Mouse (Mus musculus): Measurements from ENCODE around the gene Cacna1c. TPM values are rescaled to one million over a fixed set of nuclear protein-coding genes. Genes with fewer than 3 reads are reported as not detected.

The Cacna1c gene
- polyA plus RNA-seq, 1 experiment from 2014 or later, result 4.8 TPM

DNA sequence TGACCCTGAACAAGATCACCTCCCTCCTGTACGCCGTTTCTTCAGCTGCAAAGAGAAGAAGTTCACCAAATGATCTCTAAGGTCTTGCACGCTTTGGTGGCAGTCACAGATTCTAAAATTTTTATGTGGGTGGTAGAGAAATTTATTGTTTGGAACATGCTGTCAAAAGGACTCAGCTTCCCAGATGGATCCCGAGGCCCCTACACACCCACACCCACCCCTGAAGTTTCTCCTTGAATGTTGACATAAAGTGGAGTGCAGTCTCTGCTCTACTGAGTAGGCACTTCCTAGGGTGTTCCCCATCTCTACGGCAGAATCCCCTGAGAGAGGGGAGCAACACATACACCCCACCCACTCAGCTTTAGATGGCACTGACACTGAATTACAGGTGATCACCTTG is 127.1 kb downstream of the Cacna1c start:
- Histone ChIP-seq H3K9me3 (ENCODE audit: low read length) (no peaks in the 10 kb centered on the region), H3K27me3 (replicated peaks; ENCODE audit: insufficient read depth, low read length) (no peaks in the 10 kb centered on the region), H3K9ac (replicated peaks; ENCODE audit: low read depth) (no peak overlapping the region), H3K4me2 (replicated peaks; ENCODE audit: low read depth, low read length) (no peak overlapping the region), H3K36me3 (ENCODE audit: insufficient read depth, low read length) (no peaks in the 10 kb centered on the region), H3K27ac (ENCODE audit: low read length) (no peak overlapping the region), H3K4me3 (ENCODE audit: low read depth, low read length) (no peak overlapping the region), H3K4me1 (ENCODE audit: insufficient read depth, low read depth, low read length) (no peaks in the 10 kb centered on the region)
- 55% methylated on average over 5 of the region's 5 CpGs for WGBS
- DNase-seq (ENCODE audit: low spot score), result no peak
- TF ChIP-seq CTCF (IDR thresholded peaks at IDR 0.05) (no peak), EP300 (IDR thresholded peaks at IDR 0.05) (no peak)
- no peak for ATAC-seq

DNA sequence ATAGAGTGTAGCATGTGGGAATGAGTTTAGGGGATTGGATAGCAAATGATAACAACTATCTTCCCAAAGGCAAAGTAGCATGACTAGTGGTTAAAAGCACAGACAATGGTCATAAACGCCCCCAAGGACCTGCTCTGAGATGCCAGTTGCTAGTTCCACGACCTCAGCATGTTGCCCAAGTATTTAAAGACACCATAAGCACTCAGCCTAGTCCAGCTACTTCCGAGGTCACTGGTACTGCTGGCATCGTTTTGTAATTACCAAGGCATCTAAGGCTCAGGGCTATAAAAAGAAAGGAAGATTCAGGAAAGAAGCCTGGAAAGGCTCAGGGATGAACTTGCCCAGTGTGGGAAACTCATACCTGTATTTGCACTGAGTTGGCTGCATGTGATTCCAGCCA is 127.6 kb downstream of the Cacna1c start:
- TF ChIP-seq EP300 (IDR thresholded peaks at IDR 0.05) (no peak), CTCF (IDR thresholded peaks at IDR 0.05) (no peak)

DNA sequence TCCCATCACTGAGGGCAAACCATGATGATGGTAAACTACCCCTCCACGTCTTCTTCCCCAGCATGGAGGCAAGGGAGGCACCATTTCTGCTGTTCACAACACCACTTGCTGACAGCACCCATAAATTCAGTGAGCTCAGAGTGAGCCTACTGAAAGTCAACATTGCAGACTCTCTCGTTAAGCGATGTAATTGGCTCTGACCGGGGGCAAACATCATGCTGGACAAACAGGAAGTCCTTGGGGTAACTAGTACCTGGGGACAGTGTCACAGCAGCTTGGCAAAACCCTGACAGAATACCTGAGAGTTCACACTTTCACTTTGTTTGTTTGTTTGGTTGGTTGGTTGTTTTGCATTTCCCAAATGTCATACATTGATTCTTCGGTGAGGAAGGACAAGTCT is 131.3 kb downstream of the Cacna1c start:
- H3K4me3 ChIP-seq (ENCODE audit: low read depth, low read length), result no peak overlapping the region
- no peak for DNase-seq (ENCODE audit: low spot score)
- H3K27me3 ChIP-seq (replicated peaks; ENCODE audit: insufficient read depth, low read length), result no peaks in the 10 kb centered on the region
- H3K27ac ChIP-seq (ENCODE audit: low read length), result no peak overlapping the region
- TF ChIP-seq EP300 (IDR thresholded peaks at IDR 0.05) (no peak), CTCF (IDR thresholded peaks at IDR 0.05) (no peak)
- no peak overlapping the region for H3K4me2 ChIP-seq (replicated peaks; ENCODE audit: low read depth, low read length)
- no peaks in the 10 kb centered on the region for H3K36me3 ChIP-seq (ENCODE audit: insufficient read depth, low read length)
- peaks cover 5% of the 10 kb centered on the region; the same call in 1 of the 2 replicates for H3K4me1 ChIP-seq (ENCODE audit: insufficient read depth, low read depth, low read length)
- H3K9me3 ChIP-seq (ENCODE audit: low read length), result no peaks in the 10 kb centered on the region
- no peak for ATAC-seq
- H3K9ac ChIP-seq (replicated peaks; ENCODE audit: low read depth), result no peak overlapping the region
- 67% methylated on average over 5 of the region's 5 CpGs for WGBS

More for the DNA sequence above, 127.6 kb downstream of the Cacna1c start:
- H3K27me3 ChIP-seq (replicated peaks; ENCODE audit: insufficient read depth, low read length), result no peaks in the 10 kb centered on the region
- DNase-seq (ENCODE audit: low spot score), result no peak
- no peaks in the 10 kb centered on the region for H3K36me3 ChIP-seq (ENCODE audit: insufficient read depth, low read length)
- H3K9ac ChIP-seq (replicated peaks; ENCODE audit: low read depth), result no peak overlapping the region
- H3K4me3 ChIP-seq (ENCODE audit: low read depth, low read length), result no peak overlapping the region
- no peak overlapping the region for H3K4me2 ChIP-seq (replicated peaks; ENCODE audit: low read depth, low read length)
- H3K9me3 ChIP-seq (ENCODE audit: low read length), result no peaks in the 10 kb centered on the region
- ATAC-seq, result no peak
- no peak overlapping the region for H3K27ac ChIP-seq (ENCODE audit: low read length)
- H3K4me1 ChIP-seq (ENCODE audit: insufficient read depth, low read depth, low read length), result no peaks in the 10 kb centered on the region
- WGBS, result 79% methylated on average over 4 of the region's 4 CpGs

DNA sequence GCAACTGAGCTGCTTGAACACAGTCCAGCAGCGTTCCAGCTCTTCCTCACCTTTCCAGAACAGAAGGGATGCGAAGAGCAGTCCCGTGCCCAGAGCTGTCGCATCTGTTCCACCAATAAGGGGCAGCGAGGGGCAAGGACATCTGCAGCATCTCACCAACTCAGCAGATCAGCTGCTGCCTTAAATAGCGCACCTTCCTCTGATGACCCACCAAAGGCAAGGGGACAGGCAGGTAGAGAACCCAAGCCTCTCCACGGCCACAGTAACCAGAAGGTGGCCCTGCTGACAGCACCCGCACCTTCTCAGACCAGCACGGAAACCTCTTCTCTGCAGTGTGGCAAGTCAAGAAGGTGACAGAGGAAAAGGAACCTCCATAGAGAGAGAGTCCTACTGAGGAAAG is 131.8 kb downstream of the Cacna1c start:
- no peaks in the 10 kb centered on the region for H3K36me3 ChIP-seq (ENCODE audit: insufficient read depth, low read length)
- H3K4me1 ChIP-seq (ENCODE audit: insufficient read depth, low read depth, low read length), result peaks cover 5% of the 10 kb centered on the region; the same call in 1 of the 2 replicates
- no peak overlapping the region for H3K4me3 ChIP-seq (ENCODE audit: low read depth, low read length)
- no peaks in the 10 kb centered on the region for H3K27me3 ChIP-seq (replicated peaks; ENCODE audit: insufficient read depth, low read length)
- TF ChIP-seq EP300 (IDR thresholded peaks at IDR 0.05), result no peak
- TF ChIP-seq CTCF (IDR thresholded peaks at IDR 0.05), result no peak
- H3K27ac ChIP-seq (ENCODE audit: low read length), result no peak overlapping the region
- no peak overlapping the region for H3K4me2 ChIP-seq (replicated peaks; ENCODE audit: low read depth, low read length)
- no peaks in the 10 kb centered on the region for H3K9me3 ChIP-seq (ENCODE audit: low read length)
- DNase-seq (ENCODE audit: low spot score), result no peak
- 78% methylated on average over 9 of the region's 9 CpGs for WGBS
- no peak for ATAC-seq
- no peak overlapping the region for H3K9ac ChIP-seq (replicated peaks; ENCODE audit: low read depth)

DNA sequence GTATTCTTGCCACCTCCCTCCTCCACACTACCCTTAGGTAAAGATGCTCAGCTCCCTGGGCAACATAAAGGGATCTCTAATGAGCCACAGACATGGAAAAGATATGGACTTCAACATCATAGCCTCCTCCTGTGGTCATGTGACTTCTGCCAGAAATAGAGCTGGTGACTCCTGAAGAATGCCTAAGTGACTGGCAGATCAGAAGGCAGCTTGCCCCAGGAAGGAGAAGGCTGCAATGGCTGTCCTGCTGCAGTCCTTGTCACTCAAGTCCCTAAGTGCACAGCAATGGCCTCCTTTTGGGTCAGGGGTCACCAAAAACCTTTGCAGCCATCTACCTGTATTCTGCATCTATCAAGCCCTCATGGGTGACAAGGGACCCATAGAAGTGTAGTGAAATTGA is 133.5 kb downstream of the Cacna1c start:
- H3K27me3 ChIP-seq (replicated peaks; ENCODE audit: insufficient read depth, low read length), result no peaks in the 10 kb centered on the region
- H3K27ac ChIP-seq (ENCODE audit: low read length), result no peak overlapping the region
- TF ChIP-seq CTCF (IDR thresholded peaks at IDR 0.05) (no peak), EP300 (IDR thresholded peaks at IDR 0.05) (no peak)
- H3K4me2 ChIP-seq (replicated peaks; ENCODE audit: low read depth, low read length), result no peak overlapping the region
- no peaks in the 10 kb centered on the region for H3K9me3 ChIP-seq (ENCODE audit: low read length)
- H3K9ac ChIP-seq (replicated peaks; ENCODE audit: low read depth), result no peak overlapping the region
- ATAC-seq, result no peak
- no peaks in the 10 kb centered on the region for H3K36me3 ChIP-seq (ENCODE audit: insufficient read depth, low read length)
- peaks cover 5% of the 10 kb centered on the region; the same call in 1 of the 2 replicates for H3K4me1 ChIP-seq (ENCODE audit: insufficient read depth, low read depth, low read length)
- H3K4me3 ChIP-seq (ENCODE audit: low read depth, low read length), result no peak overlapping the region
- no peak for DNase-seq (ENCODE audit: low spot score)

DNA sequence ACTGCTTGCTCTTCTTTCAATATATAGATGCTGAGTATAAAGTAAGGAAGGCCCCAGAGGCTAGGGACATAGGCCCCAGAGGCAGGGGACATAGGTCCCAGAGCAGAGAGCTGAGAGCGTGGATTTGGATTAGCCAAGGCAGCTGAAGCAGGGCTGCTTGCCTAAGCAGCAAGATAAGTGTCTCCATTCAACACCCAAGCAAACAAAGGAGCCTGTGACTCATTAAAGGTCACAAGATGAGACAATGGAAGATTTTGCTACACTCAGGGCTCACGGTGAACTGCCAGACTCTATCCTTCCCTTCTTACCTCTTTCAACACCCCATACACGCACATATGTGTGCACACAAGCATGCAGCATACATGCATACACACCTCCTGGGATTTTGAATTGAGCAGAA is 137.3 kb downstream of the Cacna1c start:
- H3K9ac ChIP-seq (replicated peaks; ENCODE audit: low read depth), result no peak overlapping the region
- H3K27me3 ChIP-seq (replicated peaks; ENCODE audit: insufficient read depth, low read length), result no peaks in the 10 kb centered on the region
- H3K9me3 ChIP-seq (ENCODE audit: low read length), result no peaks in the 10 kb centered on the region
- DNase-seq (ENCODE audit: low spot score) (peak; percentile 54), ATAC-seq (peak; percentile 51)
- TF ChIP-seq CTCF (IDR thresholded peaks at IDR 0.05) (no peak), EP300 (IDR thresholded peaks at IDR 0.05) (peak; percentile 42; the same call in 1 of the 2 replicates)
- no peak overlapping the region for H3K27ac ChIP-seq (ENCODE audit: low read length)
- no peaks in the 10 kb centered on the region for H3K36me3 ChIP-seq (ENCODE audit: insufficient read depth, low read length)
- 43% methylated on average over 3 of the region's 3 CpGs for WGBS
- no peak overlapping the region for H3K4me2 ChIP-seq (replicated peaks; ENCODE audit: low read depth, low read length)
- peaks cover 10% of the 10 kb centered on the region; the same call in 1 of the 2 replicates for H3K4me1 ChIP-seq (ENCODE audit: insufficient read depth, low read depth, low read length)
- H3K4me3 ChIP-seq (ENCODE audit: low read depth, low read length), result no peak overlapping the region

DNA sequence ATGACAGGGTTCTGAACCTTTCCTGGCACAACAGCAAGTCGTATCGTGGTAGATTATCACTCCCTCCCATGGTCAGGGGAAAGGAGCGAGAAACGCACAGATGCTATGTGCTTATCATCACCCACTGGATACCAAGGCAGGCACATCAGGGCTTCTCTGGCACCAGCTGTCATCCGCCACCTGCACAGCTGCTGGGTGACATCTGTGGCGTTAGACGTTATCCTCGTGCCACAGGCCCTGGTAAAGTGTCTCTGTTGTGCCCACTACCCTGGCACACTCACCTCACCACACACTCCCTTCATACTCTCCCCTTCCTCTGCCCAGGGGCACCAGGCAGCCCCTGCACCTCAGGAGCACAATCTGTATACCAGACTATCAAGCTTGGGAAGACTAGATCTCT is 137.8 kb downstream of the Cacna1c start:
- peaks cover 10% of the 10 kb centered on the region; the same call in 1 of the 2 replicates for H3K4me1 ChIP-seq (ENCODE audit: insufficient read depth, low read depth, low read length)

More for the DNA sequence above, 137.8 kb downstream of the Cacna1c start:
- no peak overlapping the region for H3K4me3 ChIP-seq (ENCODE audit: low read depth, low read length)
- H3K9ac ChIP-seq (replicated peaks; ENCODE audit: low read depth), result no peak overlapping the region
- H3K27me3 ChIP-seq (replicated peaks; ENCODE audit: insufficient read depth, low read length), result no peaks in the 10 kb centered on the region
- no peaks in the 10 kb centered on the region for H3K36me3 ChIP-seq (ENCODE audit: insufficient read depth, low read length)
- H3K27ac ChIP-seq (ENCODE audit: low read length), result no peak overlapping the region
- no peaks in the 10 kb centered on the region for H3K9me3 ChIP-seq (ENCODE audit: low read length)
- no peak for TF ChIP-seq EP300 (IDR thresholded peaks at IDR 0.05)
- TF ChIP-seq CTCF (IDR thresholded peaks at IDR 0.05), result no peak
- ATAC-seq, result no peak
- H3K4me2 ChIP-seq (replicated peaks; ENCODE audit: low read depth, low read length), result no peak overlapping the region
- 76% methylated on average over 8 of the region's 8 CpGs for WGBS
- no peak for DNase-seq (ENCODE audit: low spot score)

All from lung, postnatal 0 days (tissue).